Mouse (Mus musculus): ENCODE data around the gene Arhgdig. TPM values are rescaled to one million over a fixed set of nuclear protein-coding genes. Genes with fewer than 3 reads are reported as not detected.

Gene Arhgdig
- total and polyA plus RNA-seq, 3 experiments: 76.3 to 97.0 TPM; not detected in 1

- Histone ChIP-seq H3K9ac (ENCODE audit: control insufficient read depth, low read depth, low read length, poor library complexity, severe bottlenecking) (peak overlapping the region; percentile 97), H3K9me3 (replicated peaks; ENCODE audit: insufficient read depth, low read length) (no peaks in the 10 kb centered on the region), H3K4me3 (ENCODE audit: control insufficient read depth in 1 of 2, insufficient read depth in 1 of 2, low read depth in 2 of 2, low read length in 2 of 2) (peak overlapping the region; percentile 85 to 95), H3K36me3 (ENCODE audit: control insufficient read depth in 1 of 2, insufficient read depth in 2 of 2, low read length in 2 of 2) (peaks cover 29 to 32% of the 10 kb centered on the region in 2 experiments), H3K27me3 (ENCODE audit: control insufficient read depth in 1 of 2, insufficient read depth in 2 of 2, low read length in 2 of 2) (no peaks in the 10 kb centered on the region), H3K79me2 (ENCODE audit: control insufficient read depth, insufficient read depth, low read length, poor library complexity) (peaks cover 43% of the 10 kb centered on the region), H3K27ac (ENCODE audit: control insufficient read depth, low read depth, low read length) (peak overlapping the region; percentile 93), H3K4me1 (ENCODE audit: control insufficient read depth in 1 of 2, insufficient read depth in 2 of 2, low read length in 2 of 2) (peaks cover 7% of the 10 kb centered on the region in 2 experiments; a peak in 2 of 4 replicates)
- peak; percentile 52 for DNase-seq (ENCODE audit: low read depth, low spot score)
- no peak for TF ChIP-seq CTCF (IDR thresholded peaks at IDR 0.05 in 2 of 3, conservative IDR thresholded peaks at IDR 0.05 in 1 of 3; ENCODE audit: control insufficient read depth in 1 of 3, insufficient read depth in 1 of 3, low read depth in 2 of 3, low read length in 3 of 3, poor library complexity in 1 of 3, severe bottlenecking in 1 of 3)
Observed at GRCm38 (mm10) chr17:26253399-26253798, 45.8 kb upstream of the Arhgdig start.

GRCm38 (mm10) chr17:26252539-26253251, 45.1 kb upstream of the Arhgdig start, which contains the start of gene Luc7l:
Luc7l (plus strand) TSS chr17:26252896.
- DNase-seq (ENCODE audit: low read depth, low spot score): peak; percentile 96
- Histone ChIP-seq H3K4me1 (ENCODE audit: control insufficient read depth in 1 of 2, insufficient read depth in 2 of 2, low read length in 2 of 2) (peaks cover 7% of the 10 kb centered on the region in 2 experiments; a peak in 2 of 4 replicates), H3K27ac (ENCODE audit: control insufficient read depth, low read depth, low read length) (peak within 1 kb of the TSS; percentile 93), H3K9ac (ENCODE audit: control insufficient read depth, low read depth, low read length, poor library complexity, severe bottlenecking) (peak within 1 kb of the TSS; percentile 97), H3K9me3 (replicated peaks; ENCODE audit: insufficient read depth, low read length) (no peaks in the 10 kb centered on the region), H3K36me3 (ENCODE audit: control insufficient read depth in 1 of 2, insufficient read depth in 2 of 2, low read length in 2 of 2) (peaks cover 25 to 29% of the 10 kb centered on the region in 2 experiments), H3K4me3 (ENCODE audit: control insufficient read depth in 1 of 2, insufficient read depth in 1 of 2, low read depth in 2 of 2, low read length in 2 of 2) (peak within 1 kb of the TSS; percentile 85 to 95), H3K27me3 (ENCODE audit: control insufficient read depth in 1 of 2, insufficient read depth in 2 of 2, low read length in 2 of 2) (no peaks in the 10 kb centered on the region), H3K79me2 (ENCODE audit: control insufficient read depth, insufficient read depth, low read length, poor library complexity) (peaks cover 43% of the 10 kb centered on the region)
- TF ChIP-seq USF1 (IDR thresholded peaks at IDR 0.05; ENCODE audit: low read depth, low read length) (no peak), SMC3 (IDR thresholded peaks at IDR 0.05; ENCODE audit: low read depth, low read length) (no peak), POLR2AphosphoS2 (IDR thresholded peaks at IDR 0.05; ENCODE audit: low read length) (peak; percentile 93), CHD1 (IDR thresholded peaks at IDR 0.05; ENCODE audit: low read depth, low read length) (peak; percentile 37; the same call in 1 of the 2 replicates), KAT2A (conservative IDR thresholded peaks at IDR 0.05; ENCODE audit: low read depth, low read length) (peak; percentile 85), CTCF (IDR thresholded peaks at IDR 0.05 in 2 of 3, conservative IDR thresholded peaks at IDR 0.05 in 1 of 3; ENCODE audit: control insufficient read depth in 1 of 3, insufficient read depth in 1 of 3, low read depth in 2 of 3, low read length in 3 of 3, poor library complexity in 1 of 3, severe bottlenecking in 1 of 3) (0 out of 6 replicates have a peak, but pooled peaks of 1 of the 3 experiments have one; percentile 1), USF2 (IDR thresholded peaks at IDR 0.05; ENCODE audit: borderline replicate concordance in 1 of 2, insufficient read depth in 1 of 2, low read depth in 1 of 2, low read length in 2 of 2) (no peak), UBTF (IDR thresholded peaks at IDR 0.05; ENCODE audit: borderline replicate concordance, insufficient read depth, low read depth, low read length) (peak; percentile 90; the same call in 1 of the 2 replicates), NELFE (IDR thresholded peaks at IDR 0.05; ENCODE audit: low read depth, low read length) (peak; percentile 96), GATA1 (IDR thresholded peaks at IDR 0.05; ENCODE audit: low read depth, low read length) (peak; percentile 48; the same call in 1 of the 2 replicates), TCF12 (IDR thresholded peaks at IDR 0.05; ENCODE audit: low read depth, low read length) (peak; percentile 74), MYB (IDR thresholded peaks at IDR 0.05; ENCODE audit: low read depth, low read length) (no peak; the same call in 1 of the 2 replicates), ZNF384 (IDR thresholded peaks at IDR 0.05; ENCODE audit: low read depth, low read length) (peak; percentile 83), MAX (IDR thresholded peaks at IDR 0.05; ENCODE audit: low read length) (peak; percentile 66), MXI1 (IDR thresholded peaks at IDR 0.05; ENCODE audit: low read depth, low read length) (peak; percentile 76), ETS1 (IDR thresholded peaks at IDR 0.05; ENCODE audit: low read depth, low read length) (0 out of 2 replicates have a peak, but pooled peaks have one; percentile 3), TAL1 (IDR thresholded peaks at IDR 0.05; ENCODE audit: low read length) (no peak), EP300 (IDR thresholded peaks at IDR 0.05; ENCODE audit: low read depth in 1 of 2, low read length in 2 of 2) (no peak), NRF1 (IDR thresholded peaks at IDR 0.05; ENCODE audit: insufficient read depth, low read depth, low read length, poor library complexity, severe bottlenecking) (peak; percentile 69), POLR2A (IDR thresholded peaks at IDR 0.05; ENCODE audit: control insufficient read depth in 1 of 2, insufficient read depth in 1 of 2, low read depth in 1 of 2, low read length in 2 of 2, poor library complexity in 1 of 2) (peak; percentile 88 to 98), MAZ (IDR thresholded peaks at IDR 0.05; ENCODE audit: low read depth, low read length) (no peak), CHD2 (IDR thresholded peaks at IDR 0.05; ENCODE audit: low read length) (no peak), ZKSCAN1 (IDR thresholded peaks at IDR 0.05; ENCODE audit: low read depth, low read length) (no peak), ELF1 (IDR thresholded peaks at IDR 0.05; ENCODE audit: low read depth, low read length) (peak; percentile 87), RAD21 (IDR thresholded peaks at IDR 0.05; ENCODE audit: low read depth, low read length) (no peak), POLR2AphosphoS5 (IDR thresholded peaks at IDR 0.05; ENCODE audit: borderline replicate concordance, low read depth, low read length) (0 out of 2 replicates have a peak, but pooled peaks have one; percentile 34), SIN3A (IDR thresholded peaks at IDR 0.05; ENCODE audit: low read length) (peak; percentile 80), JUND (IDR thresholded peaks at IDR 0.05; ENCODE audit: low read depth, low read length) (no peak), E2F4 (IDR thresholded peaks at IDR 0.05; ENCODE audit: borderline replicate concordance, low read depth, low read length) (no peak)
